Mouse (Mus musculus): ENCODE data around the gene Trmt2b.

DNA sequence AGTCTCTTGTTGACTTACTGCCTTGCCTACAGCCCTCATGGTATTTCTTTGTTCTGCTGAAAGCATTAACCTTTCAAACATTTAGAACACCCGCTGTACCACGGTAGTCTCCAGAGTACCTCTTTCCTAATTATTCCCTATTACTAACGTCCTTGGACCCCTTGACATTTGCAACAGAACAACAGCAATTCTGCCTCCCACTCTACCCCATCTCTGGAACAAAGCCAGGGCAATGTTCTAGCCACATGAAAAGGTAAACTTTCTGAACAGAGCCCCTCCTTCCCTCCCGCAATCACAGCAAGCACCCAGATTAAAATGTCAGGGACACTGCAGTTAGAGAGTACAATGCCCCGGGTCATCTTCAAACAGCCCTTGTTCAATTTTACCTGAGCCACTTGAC lies 15.6 kb downstream of the Trmt2b start:
- no peak for TF ChIP-seq POLR2A (IDR thresholded peaks at IDR 0.05; ENCODE audit: borderline replicate concordance, insufficient read depth, low read length)
- TF ChIP-seq CTCF (IDR thresholded peaks at IDR 0.05; ENCODE audit: borderline replicate concordance, insufficient read depth, low read depth, low read length): no peak
